ENCODE assay signal across 8 mouse cellular contexts in the genomic region with DNA sequence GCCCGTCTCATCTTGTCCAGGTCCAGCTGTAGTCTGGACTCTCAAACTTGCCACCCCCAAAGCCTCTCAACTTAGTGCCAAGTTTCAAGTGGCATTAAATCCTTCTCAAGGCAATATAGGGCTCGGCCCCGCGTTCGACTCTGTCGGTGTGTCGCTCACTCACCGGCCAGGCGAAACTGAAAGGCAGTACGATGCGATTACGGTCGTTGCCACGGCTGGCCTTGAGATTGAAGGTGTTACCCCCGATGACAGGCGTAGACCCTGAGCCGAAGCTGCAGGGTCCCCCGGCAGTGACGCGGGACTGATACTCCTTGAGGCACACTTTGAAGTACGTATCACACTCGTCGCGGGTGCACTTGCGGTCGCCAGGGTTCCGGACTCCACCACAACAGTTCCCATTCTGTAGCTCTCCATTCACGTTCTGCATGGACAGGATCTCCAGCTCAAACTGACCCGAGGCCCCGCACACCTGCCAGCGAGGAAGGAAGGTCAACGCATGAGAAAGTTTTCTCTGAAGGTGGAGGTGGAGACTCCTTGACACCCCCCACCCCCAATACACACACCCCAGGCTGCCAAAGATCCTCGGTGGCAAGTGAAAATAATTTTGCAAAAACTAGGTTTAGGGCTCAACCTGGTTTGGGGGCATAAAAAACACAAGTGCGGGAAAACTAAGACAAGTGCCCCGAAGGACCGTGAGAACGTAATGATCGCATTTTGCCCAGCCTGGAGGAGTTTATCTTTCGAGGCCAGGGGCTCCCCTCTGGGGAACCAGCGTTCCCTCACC. TPM values are rescaled to one million over a fixed set of nuclear protein-coding genes. Genes with fewer than 3 reads are reported as not detected.
DNase-seq lines count a peak whose midpoint lies in the region; ATAC-seq and TF ChIP-seq lines count a peak whose summit lies in the region.

No protein-coding gene starts in this region.

- no peak overlapping the region for H3K27ac ChIP-seq in ES-Bruce4 (ENCODE audit: insufficient read depth, low read length)
- peak overlapping the region; percentile 98 for H3K27ac ChIP-seq in embryonic facial prominence, embryonic 12.5 days
- H3K27ac ChIP-seq in limb, embryonic 13.5 days, result peak overlapping the region; percentile 99; the same call in 1 of the 2 replicates
- H3K27ac ChIP-seq in midbrain, embryonic 14.5 days (replicated peaks; ENCODE audit: low read depth, low read length), result peak overlapping the region; percentile 77

- H3K4me3 ChIP-seq in ES-Bruce4 (ENCODE audit: low read depth, low read length), result peak overlapping the region; percentile 59
- peak overlapping the region; percentile 69 for H3K4me3 ChIP-seq in embryonic facial prominence, embryonic 12.5 days
- peak overlapping the region; percentile 72 for H3K4me3 ChIP-seq in limb, embryonic 13.5 days
- H3K4me3 ChIP-seq in midbrain, embryonic 14.5 days (replicated peaks; ENCODE audit: low read depth, low read length), result peak overlapping the region; percentile 60

- H3K27me3 ChIP-seq in ES-Bruce4 (ENCODE audit: control insufficient read depth, insufficient read depth, low read length, poor library complexity, severe bottlenecking), result no peaks in the 10 kb centered on the region
- peaks cover 3% of the 10 kb centered on the region; the same call in 1 of the 2 replicates for H3K27me3 ChIP-seq in embryonic facial prominence, embryonic 12.5 days
- H3K27me3 ChIP-seq in limb, embryonic 13.5 days, result no peaks in the 10 kb centered on the region
- no peaks in the 10 kb centered on the region for H3K27me3 ChIP-seq in midbrain, embryonic 14.5 days (ENCODE audit: control insufficient read depth, insufficient read depth, low read length)

- TF ChIP-seq POLR2A in ES-Bruce4 (IDR thresholded peaks at IDR 0.05; ENCODE audit: insufficient read depth, low read length), result no peak

- H3K9ac ChIP-seq in ES-Bruce4 (ENCODE audit: low read depth, poor library complexity, severe bottlenecking), result peak overlapping the region; percentile 94
- peak overlapping the region; percentile 81 for H3K9ac ChIP-seq in embryonic facial prominence, embryonic 12.5 days
- H3K9ac ChIP-seq in limb, embryonic 13.5 days, result peak overlapping the region; percentile 84
- peak overlapping the region; percentile 51 for H3K9ac ChIP-seq in midbrain, embryonic 14.5 days (replicated peaks; ENCODE audit: low read length)

- peak overlapping the region; percentile 91 for H3K4me2 ChIP-seq in embryonic facial prominence, embryonic 12.5 days (replicated peaks)
- H3K4me2 ChIP-seq in limb, embryonic 13.5 days (replicated peaks), result peak overlapping the region; percentile 93
- peak overlapping the region; percentile 97 for H3K4me2 ChIP-seq in midbrain, embryonic 14.5 days (ENCODE audit: low read length)

- ATAC-seq in embryonic facial prominence, embryonic 12.5 days (ENCODE audit: insufficient number of reproducible peaks, insufficient read depth, low FRiP score, low TSS enrichment), result no peak
- no peak for ATAC-seq in limb, embryonic 13.5 days (ENCODE audit: low FRiP score, low read depth)
- no peak for ATAC-seq in midbrain, embryonic 14.5 days (ENCODE audit: low FRiP score, low TSS enrichment)
- no peak for ATAC-seq in activated CD4-positive, CD25-positive, alpha-beta regulatory T cell, adult 4 months

- no peak for TF ChIP-seq CTCF in ES-Bruce4 (IDR thresholded peaks at IDR 0.05; ENCODE audit: low read depth, low read length)

- H3K36me3 ChIP-seq in ES-Bruce4 (ENCODE audit: control insufficient read depth, insufficient read depth, low read length, poor library complexity, severe bottlenecking), result no peaks in the 10 kb centered on the region
- H3K36me3 ChIP-seq in embryonic facial prominence, embryonic 12.5 days, result no peaks in the 10 kb centered on the region
- H3K36me3 ChIP-seq in limb, embryonic 13.5 days, result no peaks in the 10 kb centered on the region
- H3K36me3 ChIP-seq in midbrain, embryonic 14.5 days (ENCODE audit: control insufficient read depth, insufficient read depth, low read length), result no peaks in the 10 kb centered on the region

- WGBS in embryonic facial prominence, embryonic 12.5 days, result under 1% methylated on average over 40 of the region's 40 CpGs
- under 1% methylated on average over 40 of the region's 40 CpGs for WGBS in limb, embryonic 13.5 days
- under 1% methylated on average over 40 of the region's 40 CpGs for WGBS in midbrain, embryonic 14.5 days

- no peaks in the 10 kb centered on the region for H3K9me3 ChIP-seq in ES-Bruce4 (replicated peaks; ENCODE audit: control insufficient read depth, insufficient read depth, low read length, poor library complexity, severe bottlenecking)
- no peaks in the 10 kb centered on the region for H3K9me3 ChIP-seq in embryonic facial prominence, embryonic 12.5 days
- H3K9me3 ChIP-seq in limb, embryonic 13.5 days, result no peaks in the 10 kb centered on the region
- H3K9me3 ChIP-seq in midbrain, embryonic 14.5 days (ENCODE audit: control insufficient read depth, low read length), result no peaks in the 10 kb centered on the region

- peak; percentile 61 for DNase-seq in 3T3-L1 (ENCODE audit: low read depth, low spot score)
- peak; percentile 14 for DNase-seq in heart, postnatal 25 days (ENCODE audit: low spot score)
- peak; percentile 54 for DNase-seq in midbrain, embryonic 14.5 days
- no peak for DNase-seq in cerebellum, adult 11-12 months

- no peak for TF ChIP-seq EP300 in ES-Bruce4 (IDR thresholded peaks at IDR 0.05; ENCODE audit: insufficient read depth, low read depth, low read length)

- intact Hi-C loops in heart, postnatal 25 days (cut with DNase I), result loop anchor here (5.0 to 10.0 kb wide), 7 partner anchors 103 to 827 kb away; a partner anchor contains a TSS

- no peaks in the 10 kb centered on the region for H3K4me1 ChIP-seq in ES-Bruce4 (ENCODE audit: control insufficient read depth, insufficient read depth, low read length)
- H3K4me1 ChIP-seq in embryonic facial prominence, embryonic 12.5 days, result peaks cover 39% of the 10 kb centered on the region
- H3K4me1 ChIP-seq in limb, embryonic 13.5 days, result peaks cover 46% of the 10 kb centered on the region
- H3K4me1 ChIP-seq in midbrain, embryonic 14.5 days (ENCODE audit: control insufficient read depth, insufficient read depth, low read length), result peaks cover 44% of the 10 kb centered on the region

RNA-seq across cellular contexts. Expression of a gene that starts 1.0 kb away (rescaled TPM):
- 10.3 and 11.4 TPM in 2 replicates for polyA plus RNA-seq in ES-Bruce4 (2011; ENCODE audit: insufficient read depth, insufficient read length, low read depth, missing spikeins)
- polyA plus RNA-seq in embryonic facial prominence, embryonic 12.5 days (2016; fragmentation: Nextera tagmentation; extraction: Ambion mirVana), result 30.3 and 31.9 TPM in 2 replicates
- total RNA-seq in heart, postnatal 25 days (2021), result 10 to 100 TPM; 10.5 to 13.4 TPM
- polyA plus RNA-seq in limb, embryonic 13.5 days (2015; fragmentation: Nextera tagmentation; extraction: Ambion mirVana), result 18.8 and 19.2 TPM in 2 replicates
- polyA plus RNA-seq in midbrain, embryonic 14.5 days (2014; fragmentation: Nextera tagmentation; extraction: Ambion mirVana), result 9.5 and 18.4 TPM in 2 replicates
- polyA plus RNA-seq in activated CD4-positive, CD25-positive, alpha-beta regulatory T cell, adult 4 months (2017; shearing (Covaris generic)), result under 1 TPM; 0.17 to 0.24 TPM
